Mouse (Mus musculus) liver, embryonic 14.5 days (tissue): ENCODE data around the gene Bmpr1b.
"Not testable (repeated sequence)": the region's sequence is repeated elsewhere in the genome, so short reads cannot be mapped to it uniquely, and the experiment has no call there.

Experiments used
- CTCF ChIP-seq: IDR thresholded peaks from 2 replicates; pipeline ENCODE4 v1.5.1; 2016; ENCODE audit warnings: antibody characterized with exemption, low read depth, control low read depth
- EP300 ChIP-seq: IDR thresholded peaks from 2 replicates; pipeline ENCODE4 v1.6.1; 2016; ENCODE audit warnings: antibody characterized with exemption, low read depth

GRCm38 (mm10) chr3:142191627-142192026 lies 22.4 kb upstream of the Bmpr1b start:
- TF ChIP-seq EP300, CTCF: not testable (repeated sequence)
